Mouse (Mus musculus) embryonic facial prominence, embryonic 11.5 days (tissue): ENCODE measurements around the gene Epb41l3. TPM values are rescaled to one million over a fixed set of nuclear protein-coding genes. Genes with fewer than 3 reads are reported as not detected.

Experiments
- ATAC-seq: fragments of 200-750 bp; cut with Nextera tagmentation; replicated peaks from 2 replicates; pipeline ENCODE4 v1.8.0; 2017; ENCODE audit warnings: low read depth; ENCODE audit not compliant: insufficient number of reproducible peaks, low FRiP score, low TSS enrichment
- DNase-seq: peaks from one replicate; pipeline ENCODE4 v3.0.0-alpha.2; 2015; ENCODE audit warnings: low spot score
- H3K27ac ChIP-seq: fragments of 300-500 bp; sonication (generic); replicated peaks from 2 replicates; pipeline ENCODE4 v1.5.1; 2014; ENCODE audit warnings: mild to moderate bottlenecking, low read depth, low read length, control low read depth
- H3K27me3 ChIP-seq: fragments of 300-500 bp; sonication (generic); 2 replicates; pipeline ENCODE4 v1.6.1; 2014; ENCODE audit warnings: mild to moderate bottlenecking, low read length, moderate library complexity, mixed read lengths; ENCODE audit not compliant: control insufficient read depth, insufficient read depth
- H3K36me3 ChIP-seq: fragments of 300-500 bp; sonication (generic); replicated peaks from 2 replicates; pipeline ENCODE4 v1.6.1; 2014; ENCODE audit warnings: low read depth, mild to moderate bottlenecking, low read length, moderate library complexity, mixed read lengths; ENCODE audit not compliant: control insufficient read depth, insufficient read depth
- H3K4me1 ChIP-seq: fragments of 300-500 bp; sonication (generic); 2 replicates; pipeline ENCODE4 v1.6.1; 2014; ENCODE audit warnings: low read length, mixed read lengths; ENCODE audit not compliant: control insufficient read depth, insufficient read depth
- H3K4me2 ChIP-seq: fragments of 300-500 bp; sonication (generic); 2 replicates; pipeline ENCODE4 v1.6.1; 2014; ENCODE audit warnings: low read depth, mild to moderate bottlenecking, control low read depth, low read length, moderate library complexity
- H3K4me3 ChIP-seq: fragments of 300-500 bp; sonication (generic); 2 replicates; pipeline ENCODE4 v1.5.1; 2014; ENCODE audit warnings: low read depth, low read length, control low read depth
- H3K9ac ChIP-seq: fragments of 300-500 bp; sonication (generic); replicated peaks from 2 replicates; pipeline ENCODE4 v1.6.1; 2014; ENCODE audit warnings: mild to moderate bottlenecking, control low read depth, low read length
- H3K9me3 ChIP-seq: fragments of 300-500 bp; sonication (generic); replicated peaks from 2 replicates; pipeline ENCODE4 v1.6.1; 2016; ENCODE audit warnings: mild to moderate bottlenecking, low read length, inconsistent platforms, mixed read lengths; ENCODE audit not compliant: control insufficient read depth
- WGBS: fragments of 180-500 bp; shearing (Covaris S2); extraction: QIAGEN DNeasy Blood & Tissue Kit; methylation state at CpG from one replicate; pipeline ENCODE4 v1.1.7; 2014; 5-methylcytosine and 5-hydroxymethylcytosine counted together
- polyA plus RNA-seq: library from polyadenylated mRNA; unstranded; fragments of >200 nt; fragmentation: Nextera tagmentation; extraction: Ambion mirVana; gene quantifications from 2 replicates; pipeline ENCODE4 v1.2.1, GENCODE M21; 2014

Gene Epb41l3
- polyA plus RNA-seq, 1 experiment from 2014 or later, result 136 TPM

GRCm38 (mm10) chr17:69177954-69178353, 102.5 kb downstream of the Epb41l3 start:
- Histone ChIP-seq H3K4me2 (no peak overlapping the region), H3K4me1 (peaks cover 3% of the 10 kb centered on the region; the same call in 1 of the 2 replicates), H3K27me3 (no peaks in the 10 kb centered on the region), H3K9ac (no peak overlapping the region), H3K36me3 (no peaks in the 10 kb centered on the region), H3K9me3 (no peaks in the 10 kb centered on the region), H3K27ac (no peak overlapping the region), H3K4me3 (no peak overlapping the region)
- ATAC-seq, result no peak
- no peak for DNase-seq
- 75% methylated on average over 5 of the region's 5 CpGs for WGBS

- peaks cover 3% of the 10 kb centered on the region; the same call in 1 of the 2 replicates for H3K4me1 ChIP-seq
Measured at GRCm38 (mm10) chr17:69180905-69181559, 105.5 kb downstream of the Epb41l3 start.

GRCm38 (mm10) chr17:69181560-69182316, 106.3 kb downstream of the Epb41l3 start:
- no peaks in the 10 kb centered on the region for H3K27me3 ChIP-seq
- H3K4me2 ChIP-seq, result peak overlapping the region; percentile 16
- ATAC-seq (peak; percentile 83), DNase-seq (peak; percentile 27)
- H3K4me1 ChIP-seq, result peaks cover 3% of the 10 kb centered on the region; the same call in 1 of the 2 replicates
- 0 out of 2 replicates have a peak overlapping the region, but pooled peaks have one; percentile 6 for H3K27ac ChIP-seq
- H3K9me3 ChIP-seq, result no peaks in the 10 kb centered on the region
- WGBS, result 25% methylated on average over 7 of the region's 7 CpGs
- H3K4me3 ChIP-seq, result no peak overlapping the region
- peak overlapping the region; percentile 10; the same call in 1 of the 2 replicates for H3K9ac ChIP-seq
- no peaks in the 10 kb centered on the region for H3K36me3 ChIP-seq

More at GRCm38 (mm10) chr17:69180905-69181559, 105.5 kb downstream of the Epb41l3 start:
- H3K27ac ChIP-seq, result 0 out of 2 replicates have a peak overlapping the region, but pooled peaks have one; percentile 6
- H3K27me3 ChIP-seq, result no peaks in the 10 kb centered on the region
- no peaks in the 10 kb centered on the region for H3K9me3 ChIP-seq
- DNase-seq (peak; percentile 68), ATAC-seq (peak; percentile 80)
- 24% methylated on average over 12 of the region's 12 CpGs for WGBS
- 0 out of 2 replicates have a peak overlapping the region, but pooled peaks have one; percentile 10 for H3K9ac ChIP-seq
- H3K36me3 ChIP-seq, result no peaks in the 10 kb centered on the region
- no peak overlapping the region for H3K4me3 ChIP-seq
- no peak overlapping the region; the same call in 1 of the 2 replicates for H3K4me2 ChIP-seq

- WGBS, result 30% methylated on average over 3 of the region's 3 CpGs
- H3K9ac ChIP-seq, result no peak overlapping the region
- H3K4me1 ChIP-seq, result peaks cover 2% of the 10 kb centered on the region
- no peak overlapping the region for H3K4me2 ChIP-seq
- peak; percentile 27 for DNase-seq
- no peak overlapping the region for H3K4me3 ChIP-seq
- no peak for ATAC-seq
- H3K9me3 ChIP-seq, result no peaks in the 10 kb centered on the region
- H3K36me3 ChIP-seq, result no peaks in the 10 kb centered on the region
- H3K27ac ChIP-seq, result no peak overlapping the region
- H3K27me3 ChIP-seq, result no peaks in the 10 kb centered on the region
Measured at GRCm38 (mm10) chr17:69187794-69188193, 112.3 kb downstream of the Epb41l3 start.

- no peak overlapping the region; the same call in 1 of the 2 replicates for H3K27ac ChIP-seq
- no peaks in the 10 kb centered on the region for H3K36me3 ChIP-seq
- no peak overlapping the region for H3K4me3 ChIP-seq
- no peak overlapping the region for H3K4me2 ChIP-seq
- ATAC-seq (no peak), DNase-seq (no peak)
- H3K4me1 ChIP-seq, result peaks cover 6% of the 10 kb centered on the region
- H3K9me3 ChIP-seq, result no peaks in the 10 kb centered on the region
- 8% methylated on average over 2 of the region's 2 CpGs for WGBS
- no peaks in the 10 kb centered on the region for H3K27me3 ChIP-seq
- H3K9ac ChIP-seq, result 0 out of 2 replicates have a peak overlapping the region, but pooled peaks have one; percentile 23
Measured at GRCm38 (mm10) chr17:69192863-69193493, 117.5 kb downstream of the Epb41l3 start.

GRCm38 (mm10) chr17:69194599-69194998, 119.1 kb downstream of the Epb41l3 start:
- DNase-seq (no peak), ATAC-seq (no peak)
- no peak overlapping the region for H3K4me3 ChIP-seq
- H3K4me2 ChIP-seq, result no peak overlapping the region
- no peak overlapping the region for H3K9ac ChIP-seq
- no peaks in the 10 kb centered on the region for H3K27me3 ChIP-seq
- WGBS, result 25% methylated on average over 3 of the region's 3 CpGs
- H3K9me3 ChIP-seq, result no peaks in the 10 kb centered on the region
- no peaks in the 10 kb centered on the region for H3K36me3 ChIP-seq
- no peak overlapping the region for H3K27ac ChIP-seq
- peaks cover 6% of the 10 kb centered on the region for H3K4me1 ChIP-seq

GRCm38 (mm10) chr17:69195758-69196157, 120.3 kb downstream of the Epb41l3 start:
- ATAC-seq, result no peak
- Histone ChIP-seq H3K4me3 (no peak overlapping the region), H3K9me3 (no peaks in the 10 kb centered on the region), H3K27ac (no peak overlapping the region), H3K4me1 (peaks cover 6% of the 10 kb centered on the region), H3K4me2 (no peak overlapping the region), H3K27me3 (no peaks in the 10 kb centered on the region), H3K9ac (no peak overlapping the region), H3K36me3 (no peaks in the 10 kb centered on the region)
- whole genome bisulfite sequencing, result 81% methylated on average over 6 of the region's 6 CpGs
- no peak for DNase-seq
